Mouse (Mus musculus) cortical plate, adult 2 months (tissue): ENCODE measurements around the gene Myh2. TPM values are rescaled to one million over a fixed set of nuclear protein-coding genes. Genes with fewer than 3 reads are reported as not detected.

Experiments used
- H3K27ac ChIP-seq: fragments of 200-500 bp; 2 replicates; pipeline ENCODE4 v1.5.1; 2012; ENCODE audit warnings: low read length, control low read depth, inconsistent platforms; ENCODE audit not compliant: insufficient read depth
- H3K4me1 ChIP-seq: fragments of 200-500 bp; 2 replicates; pipeline ENCODE4 v1.6.1; 2011; ENCODE audit warnings: low read length; ENCODE audit not compliant: control insufficient read depth, insufficient read depth
- H3K4me3 ChIP-seq: fragments of 200-500 bp; 2 replicates; pipeline ENCODE4 v1.5.1; 2011; ENCODE audit warnings: mild to moderate bottlenecking, low read length, control low read depth; ENCODE audit not compliant: insufficient read depth
- CTCF ChIP-seq: fragments of 200-500 bp; IDR thresholded peaks from 2 replicates; pipeline ENCODE4 v1.5.1; 2011; ENCODE audit warnings: mild to moderate bottlenecking, control low read depth, low read length; ENCODE audit not compliant: insufficient read depth; ENCODE audit errors: extremely low read depth
- POLR2A ChIP-seq: fragments of 200-500 bp; IDR thresholded peaks from 2 replicates; pipeline ENCODE4 v1.6.1; 2011; ENCODE audit warnings: mild to moderate bottlenecking, low read length, control low read depth; ENCODE audit not compliant: insufficient read depth; ENCODE audit errors: extremely low read depth
- polyA plus RNA-seq: library from polyadenylated mRNA; depleted of rRNA; stranded (reverse); fragments of >200 nt; gene quantifications from 2 replicates; pipeline ENCODE4 v1.2.3, GENCODE M21; 2012

Myh2 gene
- polyA plus RNA-seq, 1 experiment: 0.44 TPM

DNA sequence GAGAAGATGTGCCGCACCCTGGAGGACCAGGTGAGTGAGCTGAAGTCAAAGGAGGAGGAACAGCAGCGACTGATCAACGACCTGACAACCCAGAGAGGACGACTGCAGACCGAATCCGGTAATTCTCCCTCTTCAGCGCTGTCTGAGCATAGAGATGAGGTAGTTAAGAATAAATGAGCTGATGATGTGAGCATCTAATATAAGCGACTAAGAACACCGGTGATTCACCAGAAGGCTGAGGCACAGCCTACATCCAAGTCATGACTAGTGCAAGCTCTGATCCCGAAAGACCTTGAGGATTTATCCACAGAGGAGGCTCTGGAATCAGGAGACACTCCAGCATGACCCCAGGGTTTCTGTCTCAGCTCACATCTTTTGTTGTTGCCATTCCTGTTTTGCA is 19.5 kb downstream of the Myh2 start:
- no peak for TF ChIP-seq CTCF
- 0 out of 2 replicates have a peak, but pooled peaks have one; percentile 29 for TF ChIP-seq POLR2A
- H3K4me3 ChIP-seq: no peak overlapping the region
- peaks cover 2% of the 10 kb centered on the region for H3K4me1 ChIP-seq
- H3K27ac ChIP-seq: no peak overlapping the region

DNA sequence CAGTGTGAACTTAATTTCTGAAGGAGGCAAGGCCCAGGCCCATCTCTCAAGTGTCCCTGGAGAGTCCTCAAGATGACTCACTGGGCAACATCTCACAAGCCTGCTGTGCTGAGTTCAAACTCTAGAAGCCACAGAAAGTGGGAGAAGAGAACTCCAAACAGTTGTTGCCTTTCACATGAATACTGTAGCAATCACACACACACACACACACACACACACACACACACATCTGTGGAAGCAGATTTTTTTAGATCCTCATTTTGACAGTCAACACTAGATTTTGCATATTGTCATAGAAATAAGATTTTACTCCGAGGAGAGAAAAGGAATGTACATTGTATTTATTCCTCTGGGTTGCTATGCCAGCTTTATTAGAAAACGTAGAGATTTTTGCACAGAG is 20.0 kb downstream of the Myh2 start:
- H3K4me3 ChIP-seq: no peak overlapping the region
- TF ChIP-seq POLR2A: no peak
- no peak for TF ChIP-seq CTCF
- H3K27ac ChIP-seq: no peak overlapping the region
- peaks cover 2% of the 10 kb centered on the region for H3K4me1 ChIP-seq

DNA sequence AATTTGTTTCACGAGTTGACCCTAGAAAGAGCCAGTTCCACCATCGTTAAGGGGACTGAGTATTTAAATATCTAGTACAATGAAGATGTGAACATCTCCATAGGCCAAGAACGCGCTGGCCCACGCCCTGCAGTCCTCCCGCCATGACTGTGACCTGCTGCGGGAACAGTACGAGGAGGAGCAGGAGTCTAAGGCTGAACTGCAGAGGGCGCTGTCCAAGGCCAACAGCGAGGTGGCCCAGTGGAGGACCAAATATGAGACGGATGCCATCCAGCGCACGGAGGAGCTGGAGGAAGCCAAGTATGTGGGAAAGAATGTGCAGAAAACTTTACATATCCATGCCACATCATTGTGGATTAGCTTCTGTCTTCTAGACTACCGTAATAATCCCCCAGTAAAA is 20.7 kb downstream of the Myh2 start:
- H3K27ac ChIP-seq: no peak overlapping the region
- H3K4me1 ChIP-seq: peaks cover 2% of the 10 kb centered on the region
- no peak overlapping the region for H3K4me3 ChIP-seq
- TF ChIP-seq POLR2A: no peak

DNA sequence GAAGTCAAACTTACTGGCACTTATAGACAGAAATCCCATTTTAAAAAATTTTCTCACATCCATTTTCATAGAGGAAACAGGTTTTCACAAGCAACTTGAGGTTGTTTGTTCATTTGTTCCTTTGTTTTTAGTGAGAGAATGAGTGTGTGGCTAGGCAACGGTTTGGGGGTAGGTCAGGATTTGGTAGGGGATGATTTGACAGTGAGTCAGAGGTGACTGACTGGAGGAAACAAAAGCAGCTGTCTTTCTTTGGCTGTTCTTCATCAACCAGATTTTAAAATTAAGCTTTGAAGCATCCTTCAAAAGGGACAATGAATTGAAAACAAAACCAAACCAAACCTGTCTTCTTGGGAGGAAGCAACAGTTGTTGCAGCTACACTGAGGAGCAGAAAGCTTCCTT is 28.5 kb downstream of the Myh2 start:
- no peak overlapping the region for H3K27ac ChIP-seq
- no peak overlapping the region for H3K4me3 ChIP-seq
- TF ChIP-seq POLR2A (no peak), CTCF (no peak)
- H3K4me1 ChIP-seq: no peaks in the 10 kb centered on the region

DNA sequence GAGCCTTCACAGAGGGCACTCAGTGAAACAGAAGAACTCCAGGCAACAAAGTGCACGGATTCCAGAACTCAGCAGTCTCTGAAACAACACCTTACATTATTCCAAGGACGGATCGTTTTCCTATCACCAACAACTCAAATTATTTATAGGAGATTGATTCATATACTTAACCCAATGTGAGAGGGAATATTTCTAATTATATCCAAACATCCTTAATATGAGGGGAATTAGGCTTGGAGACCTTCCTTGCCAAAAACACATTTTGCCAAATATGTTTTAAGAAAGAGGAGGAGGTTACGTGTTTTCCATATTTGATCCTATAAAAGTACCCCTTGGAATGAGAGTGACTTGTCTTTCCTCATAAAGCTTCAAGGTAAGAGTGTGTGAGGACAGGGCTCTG is 28.9 kb downstream of the Myh2 start, which contains the start of gene Myh1:
Gene Myh1, plus strand, starts transcription at position 301 of the 400 bp plus-strand sequence.
- no peak within 1 kb of the TSS for H3K4me3 ChIP-seq
- no peaks in the 10 kb centered on the region for H3K4me1 ChIP-seq
- TF ChIP-seq CTCF (no peak), POLR2A (no peak)
- no peak within 1 kb of the TSS for H3K27ac ChIP-seq

DNA sequence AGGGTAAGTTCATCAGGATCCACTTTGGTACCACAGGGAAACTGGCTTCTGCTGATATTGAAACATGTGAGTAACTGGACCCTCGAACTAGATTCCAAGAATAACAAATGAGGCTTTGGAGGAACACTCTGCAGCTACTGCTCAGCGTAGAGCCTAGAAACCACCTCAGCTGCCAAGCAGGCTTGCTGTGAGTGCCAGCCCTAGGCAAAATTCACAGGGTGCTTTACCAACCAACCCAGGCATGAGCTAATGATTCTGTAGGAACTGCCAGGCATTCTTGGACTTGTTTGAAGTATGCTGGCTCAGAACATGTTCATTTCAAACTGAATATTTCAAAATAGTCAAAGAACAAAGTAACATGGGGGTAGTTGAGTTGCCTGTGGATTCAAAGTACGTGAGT is 33.9 kb downstream of the Myh2 start:
- no peak overlapping the region for H3K4me3 ChIP-seq

DNA sequence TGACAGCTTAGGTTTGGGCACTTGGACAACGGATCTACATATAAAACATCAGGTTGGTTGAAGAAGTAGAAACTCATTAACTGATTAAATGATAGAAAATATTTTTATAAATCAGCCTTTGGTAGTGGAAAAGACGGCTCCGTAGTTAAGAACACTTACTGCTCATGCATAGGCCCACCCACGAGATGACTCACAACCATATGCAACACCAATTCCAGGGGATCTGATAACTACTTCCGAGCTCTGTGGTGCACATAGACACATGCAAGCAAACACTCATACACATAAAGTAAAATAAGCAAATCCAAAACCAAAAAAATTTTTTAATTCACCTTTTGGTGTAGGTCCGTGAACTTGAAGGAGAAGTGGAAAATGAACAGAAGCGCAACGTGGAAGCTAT is 51.0 kb downstream of the Myh2 start:
- no peak for TF ChIP-seq CTCF
- no peak for TF ChIP-seq POLR2A
- Histone ChIP-seq H3K27ac (no peak overlapping the region), H3K4me3 (no peak overlapping the region), H3K4me1 (no peaks in the 10 kb centered on the region; the same call in 1 of the 2 replicates)

More for the DNA sequence above, 33.9 kb downstream of the Myh2 start:
- Histone ChIP-seq H3K4me1 (peaks cover 1% of the 10 kb centered on the region; the same call in 1 of the 2 replicates), H3K27ac (no peak overlapping the region)
- TF ChIP-seq POLR2A (no peak), CTCF (no peak)

DNA sequence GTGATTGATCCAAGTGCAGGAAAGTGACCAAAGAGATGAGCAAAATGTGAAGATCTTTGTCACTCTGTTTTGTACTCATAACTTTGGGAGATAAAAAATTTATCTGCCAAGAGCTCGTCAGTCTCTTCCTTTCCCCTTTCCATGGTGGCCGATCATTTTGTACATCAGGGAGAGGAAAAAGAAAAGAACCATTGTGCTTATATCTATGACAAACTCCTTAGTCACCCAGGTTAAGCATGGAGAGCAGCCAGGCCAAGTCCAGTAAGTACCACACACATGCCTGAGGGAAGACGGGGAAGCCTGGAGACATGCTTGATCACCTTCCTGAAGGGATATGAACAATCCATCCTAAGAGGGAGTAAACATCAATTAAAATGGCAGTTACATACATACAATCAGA is 53.6 kb downstream of the Myh2 start:
- H3K4me3 ChIP-seq: no peak overlapping the region
- no peak for TF ChIP-seq POLR2A
- TF ChIP-seq CTCF: no peak

DNA sequence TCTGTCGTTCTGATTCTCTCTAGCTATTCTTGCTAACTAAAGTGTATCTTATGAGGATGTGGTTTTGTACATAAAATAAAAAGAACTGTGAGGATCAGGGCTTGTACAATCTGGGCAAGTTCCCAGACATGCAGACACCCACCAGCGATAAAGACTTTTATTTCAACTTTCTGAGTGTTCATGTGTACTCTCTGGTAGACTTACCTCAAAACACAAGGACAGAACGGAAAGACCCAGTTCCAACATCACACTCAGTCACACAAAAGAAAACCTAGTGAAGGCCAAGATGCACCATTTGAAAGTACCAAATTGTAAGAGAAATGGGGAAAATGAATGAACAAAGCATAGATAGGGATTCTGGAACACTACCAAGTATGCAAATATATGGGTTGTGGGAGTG is 57.9 kb downstream of the Myh2 start:
- H3K4me1 ChIP-seq: peaks cover 7% of the 10 kb centered on the region; the same call in 1 of the 2 replicates
- TF ChIP-seq POLR2A (no peak), CTCF (no peak)
- H3K27ac ChIP-seq: no peak overlapping the region; the same call in 1 of the 2 replicates
- H3K4me3 ChIP-seq: no peak overlapping the region

More for the DNA sequence above, 53.6 kb downstream of the Myh2 start:
- Histone ChIP-seq H3K4me1 (peaks cover 4% of the 10 kb centered on the region; the same call in 1 of the 2 replicates), H3K27ac (no peak overlapping the region)

DNA sequence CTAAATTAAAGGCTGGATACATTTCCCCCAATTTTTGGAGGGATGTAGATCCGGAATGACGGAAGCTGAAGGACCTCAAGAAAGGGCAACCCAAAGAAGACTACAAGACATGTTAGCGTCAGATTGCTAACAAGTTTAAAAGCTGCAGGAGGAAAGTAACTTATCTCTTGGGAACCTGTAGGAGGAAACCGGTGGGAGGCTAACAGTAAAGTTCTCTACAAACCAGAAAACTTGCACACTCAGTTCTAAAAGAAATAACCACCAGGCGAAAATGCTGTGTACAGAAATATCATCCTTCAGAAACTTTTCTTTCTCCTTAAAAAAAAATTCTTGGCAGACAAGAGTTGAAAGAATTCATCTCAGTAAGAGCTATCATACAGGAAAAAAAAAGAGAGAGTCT is 58.3 kb downstream of the Myh2 start:
- Histone ChIP-seq H3K4me1 (peaks cover 7% of the 10 kb centered on the region; the same call in 1 of the 2 replicates), H3K4me3 (no peak overlapping the region), H3K27ac (no peak overlapping the region; the same call in 1 of the 2 replicates)
- TF ChIP-seq POLR2A: no peak
- no peak for TF ChIP-seq CTCF

DNA sequence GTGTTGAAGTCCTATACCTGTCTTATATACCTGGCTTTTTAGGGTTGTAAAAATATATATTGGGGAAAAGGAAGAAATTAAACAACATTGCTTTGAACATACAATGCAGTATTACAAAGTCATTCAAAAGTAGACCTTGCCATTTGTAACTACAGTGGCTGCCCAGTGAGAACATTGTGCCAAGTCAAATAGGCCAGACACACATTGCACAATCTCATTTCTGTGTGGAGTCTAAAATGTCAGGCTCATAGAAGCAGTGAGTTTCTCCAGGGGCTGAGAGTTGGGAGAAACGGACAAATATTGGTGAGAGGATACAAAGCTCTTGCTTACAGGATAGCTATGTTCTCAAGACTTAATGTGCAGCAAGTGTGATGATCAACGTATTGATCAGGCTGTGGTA is 59.1 kb downstream of the Myh2 start:
- no peak for TF ChIP-seq POLR2A
- TF ChIP-seq CTCF: no peak
- H3K27ac ChIP-seq: peak overlapping the region; percentile 59; the same call in 1 of the 2 replicates
- H3K4me1 ChIP-seq: peaks cover 7% of the 10 kb centered on the region; the same call in 1 of the 2 replicates
- H3K4me3 ChIP-seq: no peak overlapping the region
